In genomic region chr4:63398854-63399609, GRCm38 (mm10) we compare ENCODE assay signal across 8 mouse cellular contexts. TPM values are rescaled to one million over a fixed set of nuclear protein-coding genes. Genes with fewer than 3 reads are reported as not detected.
DNase-seq lines count a peak whose midpoint lies in the region; ATAC-seq lines count a peak whose summit lies in the region.

No protein-coding gene starts in this region.

- WGBS in kidney, embryonic 14.5 days, result 39% methylated on average over 11 of the region's 11 CpGs
- WGBS in forebrain, embryonic 13.5 days, result 73% methylated on average over 11 of the region's 11 CpGs
- WGBS in intestine, embryonic 16.5 days, result 55% methylated on average over 11 of the region's 11 CpGs

- no peak for ATAC-seq in kidney, embryonic 14.5 days (ENCODE audit: low FRiP score, low TSS enrichment)
- ATAC-seq in forebrain, embryonic 13.5 days, result no peak
- no peak for ATAC-seq in intestine, embryonic 16.5 days

- peaks cover 27% of the 10 kb centered on the region for H3K4me1 ChIP-seq in kidney, embryonic 14.5 days (ENCODE audit: control insufficient read depth, insufficient read depth, low read length)
- H3K4me1 ChIP-seq in forebrain, embryonic 13.5 days, result peaks cover 63% of the 10 kb centered on the region
- H3K4me1 ChIP-seq in intestine, embryonic 16.5 days (ENCODE audit: control insufficient read depth, insufficient read depth, low read length), result peaks cover 25% of the 10 kb centered on the region

- DNase-seq in kidney, adult 9 months, result no peak
- peak; percentile 82 for DNase-seq in lung, postnatal 36 days
- peak; percentile 60 for DNase-seq in thymus, postnatal 25 days
- no peak for DNase-seq in frontal cortex, postnatal 36 days (ENCODE audit: low spot score in 2 of 2)
- DNase-seq in layer of hippocampus, adult 18-20 months (ENCODE audit: low spot score in 2 of 2), result no peak

- no peaks in the 10 kb centered on the region for H3K27me3 ChIP-seq in kidney, embryonic 14.5 days (ENCODE audit: control insufficient read depth, insufficient read depth, low read length)
- H3K27me3 ChIP-seq in forebrain, embryonic 13.5 days, result no peaks in the 10 kb centered on the region
- no peaks in the 10 kb centered on the region for H3K27me3 ChIP-seq in intestine, embryonic 16.5 days (replicated peaks; ENCODE audit: control insufficient read depth, insufficient read depth, low read length)

- H3K4me2 ChIP-seq in kidney, embryonic 14.5 days (replicated peaks; ENCODE audit: low read depth, low read length), result no peak overlapping the region
- H3K4me2 ChIP-seq in forebrain, embryonic 13.5 days, result 0 out of 2 replicates have a peak overlapping the region, but pooled peaks have one; percentile 3
- no peak overlapping the region for H3K4me2 ChIP-seq in intestine, embryonic 16.5 days (ENCODE audit: low read depth, low read length)

- no peak overlapping the region for H3K9ac ChIP-seq in kidney, embryonic 14.5 days (ENCODE audit: low read depth, low read length)
- peak overlapping the region; percentile 37; the same call in 1 of the 2 replicates for H3K9ac ChIP-seq in forebrain, embryonic 13.5 days
- H3K9ac ChIP-seq in intestine, embryonic 16.5 days (ENCODE audit: low read depth, low read length), result no peak overlapping the region

- H3K36me3 ChIP-seq in kidney, embryonic 14.5 days (ENCODE audit: control insufficient read depth, insufficient read depth, low read length), result peaks cover 13% of the 10 kb centered on the region
- peaks cover 49% of the 10 kb centered on the region for H3K36me3 ChIP-seq in forebrain, embryonic 13.5 days (ENCODE audit: poor library complexity, severe bottlenecking)
- H3K36me3 ChIP-seq in intestine, embryonic 16.5 days (ENCODE audit: control insufficient read depth, insufficient read depth, low read length), result no peaks in the 10 kb centered on the region

- no peaks in the 10 kb centered on the region for H3K9me3 ChIP-seq in kidney, embryonic 14.5 days (ENCODE audit: control insufficient read depth, low read length)
- H3K9me3 ChIP-seq in forebrain, embryonic 13.5 days (replicated peaks), result no peaks in the 10 kb centered on the region
- H3K9me3 ChIP-seq in intestine, embryonic 16.5 days (ENCODE audit: control insufficient read depth, low read length), result no peaks in the 10 kb centered on the region

- H3K4me3 ChIP-seq in kidney, embryonic 14.5 days (ENCODE audit: low read length), result no peak overlapping the region
- no peak overlapping the region for H3K4me3 ChIP-seq in forebrain, embryonic 13.5 days
- H3K4me3 ChIP-seq in intestine, embryonic 16.5 days (ENCODE audit: low read length), result no peak overlapping the region

- H3K27ac ChIP-seq in kidney, embryonic 14.5 days (ENCODE audit: low read depth, low read length), result peak overlapping the region; percentile 42; the same call in 1 of the 2 replicates
- peak overlapping the region; percentile 38; the same call in 1 of the 2 replicates for H3K27ac ChIP-seq in forebrain, embryonic 13.5 days
- H3K27ac ChIP-seq in intestine, embryonic 16.5 days (ENCODE audit: low read length), result peak overlapping the region; percentile 34

RNA-seq across cellular contexts. Expression of gene Akna, which starts 4.1 kb away (rescaled TPM):
- polyA plus RNA-seq in kidney, embryonic 14.5 days (2014; fragmentation: Nextera tagmentation; extraction: Ambion mirVana), result 4.1 and 7.3 TPM in 2 replicates
- 21.7 and 23.1 TPM in 2 replicates for polyA plus RNA-seq in forebrain, embryonic 13.5 days (2015; fragmentation: Nextera tagmentation; extraction: Ambion mirVana)
- polyA plus RNA-seq in intestine, embryonic 16.5 days (2015; fragmentation: Nextera tagmentation; extraction: Ambion mirVana), result 5.3 and 5.4 TPM in 2 replicates
- total RNA-seq in layer of hippocampus, adult 18-20 months (2021), result 1 to 10 TPM; 3.1 to 3.8 TPM

RNA-seq across cellular contexts. Expression of gene Orm2, which starts 36.8 kb away (rescaled TPM):
- not detected in 2 replicates for polyA plus RNA-seq in kidney, embryonic 14.5 days (2014; fragmentation: Nextera tagmentation; extraction: Ambion mirVana)
- not detected in 2 replicates for polyA plus RNA-seq in forebrain, embryonic 13.5 days (2015; fragmentation: Nextera tagmentation; extraction: Ambion mirVana)
- not detected in 2 replicates for polyA plus RNA-seq in intestine, embryonic 16.5 days (2015; fragmentation: Nextera tagmentation; extraction: Ambion mirVana)
- not detected for total RNA-seq in layer of hippocampus, adult 18-20 months (2021)

RNA-seq across cellular contexts. Expression of gene Orm3, which starts 43.1 kb away (rescaled TPM):
- polyA plus RNA-seq in kidney, embryonic 14.5 days (2014; fragmentation: Nextera tagmentation; extraction: Ambion mirVana), result not detected in 2 replicates
- polyA plus RNA-seq in forebrain, embryonic 13.5 days (2015; fragmentation: Nextera tagmentation; extraction: Ambion mirVana), result not detected in 2 replicates
- not detected in 2 replicates for polyA plus RNA-seq in intestine, embryonic 16.5 days (2015; fragmentation: Nextera tagmentation; extraction: Ambion mirVana)
- not detected for total RNA-seq in layer of hippocampus, adult 18-20 months (2021)

RNA-seq across cellular contexts. Expression of gene Orm1, which starts 54.7 kb away (rescaled TPM):
- polyA plus RNA-seq in kidney, embryonic 14.5 days (2014; fragmentation: Nextera tagmentation; extraction: Ambion mirVana), result not detected in 2 replicates
- polyA plus RNA-seq in forebrain, embryonic 13.5 days (2015; fragmentation: Nextera tagmentation; extraction: Ambion mirVana), result not detected in 2 replicates
- not detected in 2 replicates for polyA plus RNA-seq in intestine, embryonic 16.5 days (2015; fragmentation: Nextera tagmentation; extraction: Ambion mirVana)
- total RNA-seq in layer of hippocampus, adult 18-20 months (2021), result not detected

Comparison
In these comparisons a context has a peak if more than half of its experiments do, and no peak if none do; other contexts are left out.
1. DNase-seq: peak in lung, postnatal 36 days (single experiment) and thymus, postnatal 25 days (single experiment); none in kidney, adult 9 months (single experiment), frontal cortex, postnatal 36 days (0 of 2) and layer of hippocampus, adult 18-20 months (0 of 2).
2. Peak in every context shown above with its lines, with median percentiles within 50 percentile points of each other: H3K27ac ChIP-seq.